Mouse (Mus musculus): ENCODE measurements at regions not wholly inside any gene's neighbourhood (a gene's known extent, or its start where the extent isn't known, plus 50 kb on each side); places are given as distances from the start of the nearest gene placed in this dataset.

DNA sequence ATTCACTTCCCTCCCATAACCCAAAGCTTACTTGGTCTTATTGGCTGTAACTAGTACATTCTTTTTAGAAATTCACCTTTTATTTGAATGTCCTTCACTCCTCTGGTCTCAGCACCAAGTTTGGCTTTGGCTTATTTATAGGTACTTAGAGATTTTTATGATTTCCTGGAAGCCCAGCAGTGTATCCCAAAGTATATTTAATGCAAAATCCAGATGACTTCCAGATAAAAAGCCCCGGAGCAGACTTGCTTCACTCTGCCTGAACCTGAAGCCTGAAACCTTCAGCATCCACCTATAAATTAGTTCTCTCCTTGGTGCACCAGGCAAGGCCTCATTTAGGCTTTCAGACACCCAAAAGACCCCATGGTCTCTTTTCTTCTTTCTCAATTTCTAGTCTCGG is 250.8 kb downstream of the Tle4 start:
- no peak for DNase-seq

DNA sequence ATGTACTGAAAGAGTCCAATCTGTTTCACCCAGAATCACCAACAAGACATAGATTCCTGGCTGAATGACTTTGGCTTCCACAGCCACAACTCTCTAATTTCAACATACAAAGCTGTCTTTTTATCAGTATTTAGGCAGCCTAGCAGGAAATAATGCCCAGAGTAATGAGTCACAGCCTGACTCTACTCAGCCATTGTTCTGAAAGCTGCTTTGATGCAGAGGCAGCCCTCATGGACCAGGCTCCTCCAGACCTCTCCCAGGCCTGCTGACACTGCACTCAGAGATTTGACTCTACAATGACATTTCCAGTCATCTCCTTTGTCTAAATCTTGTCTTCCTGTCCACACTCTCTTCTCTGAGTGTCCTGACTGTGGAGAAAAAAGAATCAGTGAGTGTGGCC is 250.4 kb downstream of the Tle4 start:
- no peak for DNase-seq

DNA sequence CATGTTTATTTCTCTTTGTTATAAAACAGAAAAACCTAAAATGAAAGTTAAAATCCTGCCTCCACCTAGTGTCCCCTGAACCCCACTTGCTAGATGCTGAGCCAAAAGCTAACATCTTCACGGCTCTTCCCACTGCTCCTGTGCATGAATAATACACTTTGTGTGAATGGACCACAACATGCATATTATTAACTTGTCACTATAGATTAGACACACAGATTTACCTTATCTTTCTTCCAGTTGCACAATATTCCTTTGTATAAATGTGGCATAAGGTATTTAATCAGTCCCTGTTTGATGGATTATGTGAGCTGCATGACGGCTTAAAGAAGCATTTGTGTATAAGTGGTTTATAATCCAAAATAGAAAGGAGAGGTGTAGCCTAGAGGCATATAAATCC is 248.1 kb downstream of the Tle4 start:
- DNase-seq: no peak

- peak in 1 of 2 experiments; percentile 23 for DNase-seq
These were observed 246.0 kb downstream of the Tle4 start for GRCm38 (mm10) chr19:14351728-14352340.

DNA sequence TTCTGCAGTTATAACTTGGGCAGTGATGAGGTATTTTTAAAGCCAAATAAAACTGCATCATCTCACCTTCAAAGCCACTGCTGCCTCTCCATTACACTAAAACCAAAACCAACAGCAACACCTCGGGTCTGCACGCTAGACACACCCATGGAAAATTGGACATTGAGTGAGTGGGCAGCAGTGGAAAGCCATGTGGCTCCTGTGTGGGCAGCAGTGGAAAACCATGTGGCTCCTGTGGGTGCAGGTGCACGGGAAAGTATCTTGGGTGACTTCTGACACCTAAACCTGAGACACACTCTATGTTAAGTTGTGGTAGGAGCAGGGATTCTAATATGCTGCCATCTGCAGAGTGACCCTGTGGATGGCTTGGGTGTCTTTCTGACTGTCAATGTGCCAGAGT is 245.3 kb downstream of the Tle4 start:
- DNase-seq: no peak

- DNase-seq: no peak
These were observed 244.7 kb downstream of the Tle4 start for GRCm38 (mm10) chr19:14353151-14353550.

- DNase-seq: no peak
These were observed 242.7 kb downstream of the Tle4 start for GRCm38 (mm10) chr19:14355128-14355527.

DNA sequence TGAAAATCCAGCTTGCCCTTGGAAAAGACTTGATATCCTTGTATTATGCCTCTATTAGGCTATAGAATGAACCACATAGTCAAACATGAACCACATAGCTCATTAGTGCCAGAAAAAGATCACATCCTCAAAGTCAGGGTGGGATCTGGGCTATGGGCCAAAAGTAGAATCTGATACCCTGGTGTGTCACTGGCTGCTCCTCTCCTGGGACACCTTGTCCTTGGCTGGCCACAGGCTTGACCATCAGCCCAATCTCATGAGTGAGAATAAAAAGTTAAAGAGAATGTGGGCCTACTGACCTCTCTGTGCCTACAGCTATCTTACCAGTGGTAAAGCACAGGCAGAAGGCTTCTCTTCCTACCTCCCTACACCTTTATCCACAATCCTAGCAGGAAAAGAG is 241.9 kb downstream of the Tle4 start:
- DNase-seq: no peak

DNA sequence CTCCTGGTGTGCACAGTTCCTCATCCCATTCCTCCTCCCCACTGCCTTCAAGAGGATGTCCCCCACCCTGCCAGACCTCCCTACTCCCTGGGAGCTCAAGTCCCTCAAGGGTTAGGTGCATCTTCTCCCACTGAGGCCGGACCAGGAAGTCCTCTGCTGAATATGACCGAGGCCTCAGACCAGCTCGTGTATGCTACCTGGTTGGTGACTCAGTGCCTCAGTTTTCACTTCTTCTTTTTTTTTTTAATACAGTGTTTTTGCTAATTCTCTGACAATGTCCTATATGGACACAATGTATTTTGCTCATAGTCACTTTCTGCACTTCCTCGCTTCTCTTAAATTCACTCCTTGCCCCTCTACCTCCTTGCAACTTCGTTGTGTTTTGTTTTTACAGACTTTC is 237.2 kb downstream of the Tle4 start:
- DNase-seq: no peak

GRCm38 (mm10) chr19:14369098-14369604 is 228.7 kb downstream of the Tle4 start:
- no peak for DNase-seq

GRCm38 (mm10) chr19:14371360-14371759 is 226.5 kb downstream of the Tle4 start:
- no peak for DNase-seq

- DNase-seq: no peak
These were observed 223.9 kb downstream of the Tle4 start for GRCm38 (mm10) chr19:14373996-14374395.

DNA sequence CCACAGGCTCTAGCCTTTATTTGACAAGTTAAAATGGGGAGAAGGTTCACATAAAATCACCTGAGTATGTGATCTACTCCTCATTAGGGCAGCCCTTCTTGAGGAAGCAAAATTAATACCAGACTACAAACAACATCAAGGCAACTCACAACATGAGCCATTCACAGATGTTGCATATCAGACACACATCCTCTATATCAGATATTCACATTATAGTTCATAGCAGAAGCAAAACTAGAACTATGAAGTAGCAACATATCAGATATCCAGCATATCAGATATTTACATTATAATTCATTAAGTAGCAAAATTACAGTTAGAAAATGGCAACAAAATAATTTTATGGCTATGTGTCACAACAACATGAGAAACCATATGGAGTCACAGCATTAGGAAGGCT is 217.0 kb downstream of the Tle4 start:
- no peak for DNase-seq

DNA sequence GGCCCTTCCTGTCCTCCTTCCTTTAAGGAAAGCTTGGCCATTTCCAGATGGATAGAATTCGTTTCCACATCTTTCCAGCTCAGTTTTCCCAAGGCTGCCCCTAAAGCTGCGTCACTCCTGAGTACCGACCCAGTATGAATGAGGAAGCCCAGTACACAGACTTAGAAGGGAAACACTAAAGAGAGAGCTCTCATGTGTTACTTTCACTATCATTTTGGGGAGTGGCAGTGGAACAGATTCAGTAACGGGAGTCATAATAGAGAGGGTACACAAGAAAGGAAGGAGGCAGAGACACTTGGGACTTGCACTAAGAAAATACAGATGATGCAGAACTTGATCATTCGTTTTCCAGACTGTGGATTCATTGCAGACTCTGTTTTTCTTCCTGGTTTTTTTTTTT is 210.1 kb downstream of the Tle4 start:
- DNase-seq: no peak

DNA sequence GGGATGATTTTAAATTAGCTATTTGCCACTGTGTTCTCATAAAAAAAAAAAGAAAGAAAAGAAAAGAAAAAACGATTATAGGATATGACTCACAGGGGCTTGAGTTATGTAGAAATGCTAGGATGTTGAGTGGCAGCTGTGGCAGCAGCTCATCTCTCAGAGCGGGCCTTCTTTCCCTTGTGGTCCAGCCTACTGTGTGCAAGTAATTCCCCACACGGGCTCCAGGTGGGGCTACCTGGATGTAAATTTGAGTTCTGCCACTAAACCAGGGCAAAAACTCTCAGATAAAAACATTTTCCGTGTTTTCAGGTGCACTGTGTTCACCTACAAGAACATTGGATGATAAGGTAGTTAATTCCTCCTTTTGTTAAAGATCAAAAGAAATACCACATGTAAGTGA is 209.3 kb downstream of the Tle4 start:
- DNase-seq: peak; percentile 9 to 10

GRCm38 (mm10) chr19:14389881-14390837 is 207.7 kb downstream of the Tle4 start:
- DNase-seq: no peak

DNA sequence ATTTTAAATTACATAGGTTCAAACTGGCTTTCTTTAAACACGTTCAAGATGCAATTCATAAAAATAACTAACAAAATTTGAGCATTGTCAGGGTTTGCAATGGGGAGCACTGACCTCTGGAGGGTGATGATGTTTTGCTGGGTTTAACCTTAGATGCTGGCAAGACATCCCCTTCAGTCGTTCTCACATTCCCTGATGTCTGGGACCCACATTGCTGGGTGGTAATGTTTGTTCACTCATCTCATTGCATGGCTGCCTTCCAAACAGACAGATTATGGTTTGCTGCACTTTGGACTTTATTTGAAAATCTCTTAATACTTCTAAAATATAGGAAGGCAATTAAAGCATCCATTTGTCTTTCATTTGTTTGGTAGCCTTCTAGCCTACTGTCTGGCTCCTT is 206.9 kb downstream of the Tle4 start:
- DNase-seq: no peak
